Mouse (Mus musculus) MEL (cell line): ENCODE results near the gene Basp1. TPM values are rescaled to one million over a fixed set of nuclear protein-coding genes. Genes with fewer than 3 reads are reported as not detected.

ENCODE experiments used
- DNase-seq: peaks from one replicate; pipeline ENCODE4 v3.0.0; 2011; ENCODE audit warnings: low read depth, low spot score
- H3K27ac ChIP-seq: 2 replicates; pipeline ENCODE4 v1.5.1; 2012; ENCODE audit warnings: low read depth, mild to moderate bottlenecking, control low read depth, low read length, moderate library complexity; ENCODE audit not compliant: control insufficient read depth
- H3K27me3 ChIP-seq, 2 experiments: fragments of 150-350 bp in 1 of 2; sonication (generic) in 1 of 2; 2 replicates each; pipeline ENCODE4 v1.6.1; 2012; ENCODE audit warnings: low read length in 2 of 2, mild to moderate bottlenecking in 2 of 2, improper control_type of control experiment in 1 of 2, moderate library complexity in 1 of 2; ENCODE audit not compliant: insufficient read depth in 2 of 2, control insufficient read depth in 1 of 2
- H3K36me3 ChIP-seq, 2 experiments: 2 replicates each; pipeline ENCODE4 v1.6.1; 2012 to 2014; ENCODE audit warnings: low read length in 2 of 2, improper control_type of control experiment in 1 of 2, inconsistent platforms in 1 of 2, mild to moderate bottlenecking in 1 of 2; ENCODE audit not compliant: insufficient read depth in 2 of 2, control insufficient read depth in 1 of 2
- H3K4me1 ChIP-seq, 2 experiments: fragments of 150-350 bp in 1 of 2; sonication (generic) in 1 of 2; 2 replicates each; pipeline ENCODE4 v1.6.1; 2012; ENCODE audit warnings: low read length in 2 of 2, improper control_type of control experiment in 1 of 2, mild to moderate bottlenecking in 1 of 2; ENCODE audit not compliant: insufficient read depth in 2 of 2, control insufficient read depth in 1 of 2
- H3K4me3 ChIP-seq, 2 experiments: fragments of 150-350 bp in 1 of 2; sonication (generic) in 1 of 2; 2 replicates each; pipeline ENCODE4 v1.5.1; 2012; ENCODE audit warnings: low read depth in 2 of 2, low read length in 2 of 2, mild to moderate bottlenecking in 2 of 2, moderate library complexity in 2 of 2, control low read depth in 1 of 2, improper control_type of control experiment in 1 of 2; ENCODE audit not compliant: control insufficient read depth in 1 of 2, insufficient read depth in 1 of 2
- H3K79me2 ChIP-seq: 2 replicates; pipeline ENCODE4 v1.6.1; 2012; ENCODE audit warnings: mild to moderate bottlenecking, low read length, moderate library complexity; ENCODE audit not compliant: control insufficient read depth, poor library complexity, insufficient read depth
- H3K9ac ChIP-seq: 2 replicates; pipeline ENCODE4 v1.6.1; 2012; ENCODE audit warnings: low read depth, mild to moderate bottlenecking, control low read depth, low read length, moderate library complexity; ENCODE audit not compliant: control insufficient read depth, poor library complexity, severe bottlenecking
- H3K9me3 ChIP-seq: fragments of 150-350 bp; sonication (generic); replicated peaks from 2 replicates; pipeline ENCODE4 v1.6.1; 2012; ENCODE audit warnings: mild to moderate bottlenecking, low read length, improper control_type of control experiment, moderate library complexity; ENCODE audit not compliant: insufficient read depth
- CHD1 ChIP-seq: IDR thresholded peaks from 2 replicates; pipeline ENCODE4 v1.6.1; 2012; ENCODE audit warnings: low read depth, mild to moderate bottlenecking, inconsistent platforms, low read length, improper control_type of control experiment
- CHD2 ChIP-seq: IDR thresholded peaks from 2 replicates; pipeline ENCODE4 v1.6.1; 2011; ENCODE audit warnings: low read length, improper control_type of control experiment
- CTCF ChIP-seq, 3 experiments: IDR thresholded peaks in 2 of 3; conservative IDR thresholded peaks in 1 of 3; 2 replicates each; pipeline ENCODE4 v1.5.1; 2011 to 2012; ENCODE audit warnings: low read length in 3 of 3, low read depth in 2 of 3, mild to moderate bottlenecking in 2 of 3, improper control_type of control experiment in 1 of 3, inconsistent platforms in 1 of 3, mixed read lengths in 1 of 3, moderate library complexity in 1 of 3; ENCODE audit not compliant: control insufficient read depth in 1 of 3, insufficient read depth in 1 of 3, poor library complexity in 1 of 3, severe bottlenecking in 1 of 3
- E2F4 ChIP-seq: IDR thresholded peaks from 2 replicates; pipeline ENCODE4 v1.6.1; 2011; ENCODE audit warnings: low read depth, low read length, improper control_type of control experiment, borderline replicate concordance
- ELF1 ChIP-seq: IDR thresholded peaks from 2 replicates; pipeline ENCODE4 v1.6.1; 2014; ENCODE audit warnings: low read depth, mild to moderate bottlenecking, inconsistent platforms, low read length, improper control_type of control experiment, moderate library complexity
- HCFC1 ChIP-seq: IDR thresholded peaks from 2 replicates; pipeline ENCODE4 v1.6.1; 2012; ENCODE audit warnings: low read depth, mild to moderate bottlenecking, inconsistent platforms, low read length, improper control_type of control experiment, moderate library complexity
- JUND ChIP-seq: IDR thresholded peaks from 2 replicates; pipeline ENCODE4 v1.6.1; 2011; ENCODE audit warnings: low read depth, mild to moderate bottlenecking, improper control_type of control experiment, low read length
- MAX ChIP-seq: IDR thresholded peaks from 2 replicates; pipeline ENCODE4 v1.6.1; 2011; ENCODE audit warnings: low read length, improper control_type of control experiment
- MAZ ChIP-seq: IDR thresholded peaks from 2 replicates; pipeline ENCODE4 v1.6.1; 2012; ENCODE audit warnings: low read depth, mild to moderate bottlenecking, inconsistent platforms, low read length, improper control_type of control experiment
- MEF2A ChIP-seq: IDR thresholded peaks from 2 replicates; pipeline ENCODE4 v1.6.1; 2014; ENCODE audit warnings: low read depth, mild to moderate bottlenecking, inconsistent platforms, low read length, improper control_type of control experiment; ENCODE audit not compliant: poor library complexity, insufficient replicate concordance, severe bottlenecking; ENCODE audit errors: extremely low read depth
- NRF1 ChIP-seq: IDR thresholded peaks from 2 replicates; pipeline ENCODE4 v1.6.1; 2014; ENCODE audit warnings: low read depth, mild to moderate bottlenecking, inconsistent platforms, low read length, improper control_type of control experiment, moderate library complexity; ENCODE audit not compliant: poor library complexity, insufficient read depth, severe bottlenecking
- POLR2A ChIP-seq, 2 experiments: IDR thresholded peaks; 2 replicates each; pipeline ENCODE4 v1.6.1; 2011 to 2012; ENCODE audit warnings: low read length in 2 of 2, mild to moderate bottlenecking in 2 of 2, control low read depth in 1 of 2, improper control_type of control experiment in 1 of 2, low read depth in 1 of 2, moderate library complexity in 1 of 2; ENCODE audit not compliant: control insufficient read depth in 1 of 2, insufficient read depth in 1 of 2, poor library complexity in 1 of 2
- POLR2AphosphoS2 ChIP-seq: IDR thresholded peaks from 2 replicates; pipeline ENCODE4 v1.6.1; 2011; ENCODE audit warnings: low read length, improper control_type of control experiment
- POLR2AphosphoS5 ChIP-seq: IDR thresholded peaks from 2 replicates; pipeline ENCODE4 v1.6.1; 2012; ENCODE audit warnings: low read depth, borderline replicate concordance, mild to moderate bottlenecking, inconsistent platforms, low read length, moderate library complexity, mixed read lengths
- RAD21 ChIP-seq: IDR thresholded peaks from 2 replicates; pipeline ENCODE4 v1.6.1; 2011; ENCODE audit warnings: mild to moderate bottlenecking, low read depth, low read length, improper control_type of control experiment
- SIN3A ChIP-seq: IDR thresholded peaks from 2 replicates; pipeline ENCODE4 v1.6.1; 2012; ENCODE audit warnings: low read length, improper control_type of control experiment, inconsistent platforms
- TAL1 ChIP-seq: IDR thresholded peaks from 2 replicates; pipeline ENCODE4 v1.6.1; 2012; ENCODE audit warnings: mild to moderate bottlenecking, inconsistent platforms, low read length, moderate library complexity, mixed read lengths
- TBP ChIP-seq: IDR thresholded peaks from 2 replicates; pipeline ENCODE4 v1.8.0; 2011; ENCODE audit warnings: low read depth, low read length, improper control_type of control experiment
- UBTF ChIP-seq: IDR thresholded peaks from 2 replicates; pipeline ENCODE4 v1.6.1; 2012; ENCODE audit warnings: low read depth, mild to moderate bottlenecking, inconsistent platforms, low read length, improper control_type of control experiment, moderate library complexity, borderline replicate concordance; ENCODE audit not compliant: insufficient read depth
- USF1 ChIP-seq: IDR thresholded peaks from 2 replicates; pipeline ENCODE4 v1.6.1; 2014; ENCODE audit warnings: low read depth, mild to moderate bottlenecking, inconsistent platforms, low read length, improper control_type of control experiment, moderate library complexity
- ZC3H11A ChIP-seq: IDR thresholded peaks from 2 replicates; pipeline ENCODE4 v1.6.1; 2012; ENCODE audit warnings: low read depth, mild to moderate bottlenecking, inconsistent platforms, low read length, improper control_type of control experiment
- polyA plus RNA-seq, 2 experiments: library from polyadenylated mRNA; stranded (reverse) in 1 of 2; unstranded in 1 of 2; fragments of >175 nt in 1 of 2; fragments of >200 nt in 1 of 2; gene quantifications; 2 replicates each; pipeline versions ENCODE4 v1.2.1 to v1.2.4; 2012; ENCODE audit warnings: low replicate concordance in 2 of 2, low read depth in 1 of 2; ENCODE audit not compliant: insufficient read length in 2 of 2, insufficient read depth in 1 of 2, missing spikeins in 1 of 2
- total RNA-seq: library from RNA; depleted of rRNA; stranded (reverse); fragments of 300-350 nt; gene quantifications from 2 replicates; pipeline ENCODE4 v1.2.3, GENCODE M21; 2012

Basp1 gene
- total and polyA plus RNA-seq, 3 experiments = 0.12 TPM; not detected in 2

GRCm38 (mm10) chr15:25402001-25402400, 11.6 kb downstream of the Basp1 start:
- no peaks in the 10 kb centered on the region for H3K4me1 ChIP-seq
- no peaks in the 10 kb centered on the region for H3K27me3 ChIP-seq
- H3K4me3 ChIP-seq = no peak overlapping the region
- TF ChIP-seq E2F4 = no peak
- TF ChIP-seq MAZ = no peak
- TF ChIP-seq, all 39 proteins: peak for 0
- Histone ChIP-seq H3K9ac (no peak overlapping the region), H3K79me2 (no peaks in the 10 kb centered on the region), H3K36me3 (no peaks in the 10 kb centered on the region), H3K27ac (no peak overlapping the region), H3K9me3 (no peaks in the 10 kb centered on the region)
- no peak for DNase-seq

- Histone ChIP-seq H3K27ac (no peak overlapping the region), H3K4me1 (no peaks in the 10 kb centered on the region), H3K4me3 (no peak overlapping the region), H3K9me3 (no peaks in the 10 kb centered on the region), H3K9ac (no peak overlapping the region)
- TF ChIP-seq MEF2A (no peak), MAX (no peak), ZC3H11A (no peak), JUND (no peak), POLR2AphosphoS2 (no peak), SIN3A (no peak), TAL1 (no peak), POLR2AphosphoS5 (no peak), MAZ (no peak), CHD1 (no peak), USF1 (no peak), ELF1 (no peak)
- TF ChIP-seq, all 39 proteins: peak for 0
- H3K27me3 ChIP-seq = no peaks in the 10 kb centered on the region; a peak in 1 of 4 replicates
- no peaks in the 10 kb centered on the region for H3K79me2 ChIP-seq
- no peaks in the 10 kb centered on the region for H3K36me3 ChIP-seq
- no peak for DNase-seq
Observed at GRCm38 (mm10) chr15:25400276-25400675, 13.3 kb downstream of the Basp1 start.

GRCm38 (mm10) chr15:25395912-25396590, 17.5 kb downstream of the Basp1 start:
- Histone ChIP-seq H3K27me3 (no peaks in the 10 kb centered on the region; a peak in 1 of 4 replicates), H3K79me2 (no peaks in the 10 kb centered on the region), H3K27ac (no peak overlapping the region), H3K9ac (no peak overlapping the region), H3K36me3 (no peaks in the 10 kb centered on the region), H3K4me1 (no peaks in the 10 kb centered on the region), H3K9me3 (no peaks in the 10 kb centered on the region), H3K4me3 (no peak overlapping the region)
- DNase-seq = no peak
- TF ChIP-seq CTCF (IDR thresholded peaks at IDR 0.05 in 2 of 3, conservative IDR thresholded peaks at IDR 0.05 in 1 of 3; ENCODE audit: control insufficient read depth in 1 of 3, insufficient read depth in 1 of 3, low read depth in 2 of 3, low read length in 3 of 3, poor library complexity in 1 of 3, severe bottlenecking in 1 of 3) = no peak
- no peak for TF ChIP-seq NRF1
- TF ChIP-seq ZC3H11A = no peak
- TF ChIP-seq CHD2 = no peak
- no peak for TF ChIP-seq HCFC1
- TF ChIP-seq MAX = no peak
- TF ChIP-seq UBTF = no peak
- no peak for TF ChIP-seq TAL1
- TF ChIP-seq USF1 = no peak
- TF ChIP-seq RAD21 = no peak
- TF ChIP-seq TBP = no peak
- no peak for TF ChIP-seq POLR2A (IDR thresholded peaks at IDR 0.05; ENCODE audit: control insufficient read depth in 1 of 2, insufficient read depth in 1 of 2, low read depth in 1 of 2, low read length in 2 of 2, poor library complexity in 1 of 2)
